Mouse (Mus musculus): ENCODE data around the gene Prickle2. TPM values are rescaled to one million over a fixed set of nuclear protein-coding genes. Genes with fewer than 3 reads are reported as not detected.
A peak's percentile ranks its signal among the peaks of the same experiment; 100 is the strongest.

Prickle2 gene
- total RNA-seq, 4 experiments from 2014 or later = 166 to 201 (median 186) TPM

DNA sequence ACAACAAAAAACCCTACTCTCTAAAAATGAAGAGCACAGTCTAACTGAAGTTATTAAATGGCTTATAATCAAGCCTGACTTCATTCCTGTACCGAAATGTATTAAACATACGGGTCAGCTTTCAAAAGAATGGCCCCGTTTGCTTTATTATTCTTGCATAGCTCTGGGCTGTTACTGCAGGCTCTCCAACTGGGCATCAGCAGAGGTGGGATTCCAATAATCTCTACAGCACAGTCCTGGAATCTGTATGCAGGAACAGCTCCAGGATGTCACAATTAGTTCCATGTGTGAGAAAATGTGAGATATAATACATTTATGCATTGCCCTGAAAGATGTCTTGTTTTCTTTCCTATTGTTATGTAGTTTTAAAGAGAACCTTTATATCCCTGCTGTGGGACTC, 38.4 kb downstream of the Prickle2 start:
- DNase-seq (ENCODE audit: low spot score in 2 of 2) = no peak

DNA sequence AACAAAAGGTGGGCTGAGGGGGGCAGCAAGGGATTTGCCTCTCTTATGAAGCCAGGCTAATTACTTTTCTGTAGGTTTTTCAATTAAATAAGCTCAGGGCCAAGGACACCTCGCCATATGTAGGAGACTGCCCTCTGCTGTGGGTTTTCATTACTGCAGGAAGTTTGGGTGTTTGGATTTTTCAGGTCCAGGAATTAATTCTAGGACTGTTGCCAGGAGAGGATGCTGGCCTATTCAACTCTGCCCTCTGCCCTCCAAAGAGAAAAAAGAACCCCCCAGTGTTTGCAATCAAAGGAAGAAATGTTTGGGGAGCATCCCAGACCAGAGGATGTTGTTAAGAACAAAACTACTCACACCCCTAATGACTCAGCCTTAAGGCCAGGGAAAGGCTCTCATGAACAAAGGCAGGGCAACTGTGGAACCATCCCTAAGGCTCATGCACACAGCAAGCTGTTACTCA, 40.4 kb downstream of the Prickle2 start:
- DNase-seq (ENCODE audit: low spot score in 2 of 2) = peak; percentile 69 to 89

DNA sequence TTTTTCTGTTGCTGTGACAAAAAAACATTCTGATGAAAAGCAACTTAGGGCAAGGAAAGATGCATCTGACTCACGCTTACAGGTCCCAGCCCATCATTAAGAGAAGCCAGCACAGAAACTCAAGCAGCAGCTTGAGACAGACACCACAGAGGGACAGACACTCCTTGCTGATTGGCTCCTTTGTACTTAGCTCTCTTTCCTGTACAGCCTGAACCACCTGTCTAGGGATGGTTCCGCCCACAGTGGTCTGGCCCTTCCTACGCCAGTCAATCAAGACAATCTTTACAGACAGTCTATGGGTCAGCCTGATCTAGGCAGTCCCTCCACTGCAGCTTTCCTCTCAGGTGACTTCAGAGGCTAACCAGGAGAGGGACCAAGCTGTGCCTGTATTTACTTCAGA, 42.1 kb downstream of the Prickle2 start:
- peak; percentile 39 to 48 for DNase-seq (ENCODE audit: low spot score in 2 of 2)

DNA sequence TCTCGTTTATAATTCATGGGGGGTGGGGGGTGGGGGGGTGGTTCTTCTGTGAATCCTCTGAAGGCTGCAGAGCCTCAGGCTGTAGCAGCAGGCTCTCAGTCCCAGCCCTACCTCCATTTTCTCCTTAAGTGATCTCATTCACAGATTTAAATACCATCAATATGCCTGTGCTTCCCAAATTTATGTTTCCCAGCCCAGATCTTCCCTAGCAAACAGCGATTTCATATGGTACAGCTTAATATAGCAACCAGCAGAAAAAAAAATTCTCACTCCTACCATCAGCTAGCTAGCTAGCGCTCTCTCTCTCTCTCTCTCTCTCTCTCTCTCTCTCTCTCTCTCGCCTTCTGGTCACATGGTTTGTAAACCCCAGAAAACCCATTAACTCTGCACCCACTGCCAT, 42.5 kb downstream of the Prickle2 start:
- peak in 1 of 2 experiments; percentile 40 for DNase-seq (ENCODE audit: low spot score in 2 of 2)

DNA sequence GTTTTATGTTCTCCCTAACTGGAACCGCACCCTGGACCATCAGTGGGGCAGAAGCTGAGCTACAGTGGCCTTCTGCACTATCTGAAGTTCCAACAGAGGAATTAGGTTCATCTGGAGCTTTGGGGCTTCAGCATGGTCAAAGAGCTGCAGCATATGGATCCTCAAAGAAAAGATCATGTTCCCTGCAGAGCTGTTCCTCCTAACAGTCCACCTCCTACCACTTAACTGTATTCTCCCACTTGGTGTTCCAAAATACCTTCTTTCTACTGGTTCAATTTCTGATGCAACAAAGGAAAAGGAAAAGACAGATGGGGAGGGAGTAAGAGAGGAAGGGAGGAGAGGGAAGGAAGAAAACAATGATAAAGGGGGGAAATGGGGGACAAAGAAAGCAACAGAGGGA, 56.9 kb downstream of the Prickle2 start:
- DNase-seq (ENCODE audit: low spot score in 2 of 2) = no peak

DNA sequence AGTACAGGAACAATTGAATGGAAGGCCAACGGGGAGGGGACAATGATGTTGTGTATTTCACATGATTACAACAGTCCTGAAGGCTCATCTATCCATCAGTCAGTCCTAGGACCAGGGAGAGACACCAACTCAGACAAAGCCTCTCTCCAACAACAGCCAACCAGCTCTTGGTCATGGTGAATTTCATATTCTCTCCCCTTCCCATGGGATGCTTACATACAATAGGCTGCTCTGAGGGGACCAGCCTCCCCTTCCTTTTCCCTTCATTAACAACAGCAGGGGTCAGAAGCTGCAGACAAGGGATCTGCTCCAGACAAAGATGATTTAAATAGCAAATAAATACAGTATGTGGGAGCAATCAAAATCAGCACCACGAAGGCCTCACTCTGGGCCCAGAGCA, 57.4 kb downstream of the Prickle2 start:
- no peak for DNase-seq (ENCODE audit: low spot score in 2 of 2)

DNA sequence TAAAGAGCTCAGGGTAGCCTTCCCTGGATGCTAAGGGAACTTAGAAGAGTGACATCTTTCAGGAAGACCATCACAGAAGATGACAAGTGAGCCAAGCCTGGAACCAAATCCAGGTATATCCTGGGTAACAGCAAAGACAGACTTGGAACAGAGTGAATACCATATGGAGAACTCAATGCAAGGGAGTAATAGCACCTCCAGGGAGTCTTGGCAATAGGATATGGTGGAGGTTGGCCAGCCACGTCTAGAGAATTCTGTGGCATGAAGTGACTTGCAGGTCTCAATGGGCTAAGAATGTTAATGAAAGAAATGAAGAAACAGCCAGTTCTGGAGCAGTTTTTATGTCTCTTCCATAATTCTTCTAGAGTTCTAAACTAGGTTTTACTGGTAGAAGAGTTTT, 63.0 kb downstream of the Prickle2 start:
- no peak for DNase-seq (ENCODE audit: low spot score in 2 of 2)

DNA sequence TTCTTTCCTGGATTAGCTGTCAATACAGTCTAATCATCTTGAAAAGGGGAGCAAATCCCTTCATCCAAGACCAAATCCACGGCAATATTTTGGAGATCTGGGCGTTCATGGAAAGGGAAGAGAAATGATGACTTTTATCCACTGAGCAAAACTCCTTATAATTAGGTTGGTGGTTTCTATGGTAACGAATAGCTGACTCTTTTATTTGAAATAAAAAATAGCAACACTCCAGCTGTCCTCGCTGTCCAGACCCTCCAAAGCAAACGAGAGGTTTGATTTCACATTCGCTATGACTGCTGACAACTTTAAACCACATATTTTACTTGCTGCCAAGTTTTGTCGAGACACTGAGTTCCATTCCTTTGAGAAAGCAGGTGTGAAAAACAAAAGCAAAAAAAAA, 64.0 kb downstream of the Prickle2 start:
- DNase-seq (ENCODE audit: low spot score in 2 of 2) = no peak

DNA sequence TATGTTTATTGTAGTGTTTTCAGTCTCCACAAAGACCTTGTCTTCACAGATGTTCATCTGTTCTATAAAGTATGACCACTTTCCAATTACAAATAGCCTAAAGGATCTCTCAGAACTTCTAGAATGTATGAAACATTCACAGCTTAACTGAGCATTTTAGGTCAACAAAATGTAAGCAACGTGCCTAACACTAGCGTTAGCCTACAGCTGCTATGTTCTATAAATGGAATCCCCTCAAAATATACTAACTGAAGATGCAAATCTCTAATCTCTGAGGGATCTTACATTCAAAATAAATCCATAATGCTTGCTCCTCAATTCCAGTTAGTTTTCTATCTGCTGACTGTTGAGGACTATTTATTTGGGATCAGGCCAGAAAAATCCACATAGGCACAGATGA, 65.1 kb downstream of the Prickle2 start:
- DNase-seq (ENCODE audit: low spot score in 2 of 2) = no peak

DNA sequence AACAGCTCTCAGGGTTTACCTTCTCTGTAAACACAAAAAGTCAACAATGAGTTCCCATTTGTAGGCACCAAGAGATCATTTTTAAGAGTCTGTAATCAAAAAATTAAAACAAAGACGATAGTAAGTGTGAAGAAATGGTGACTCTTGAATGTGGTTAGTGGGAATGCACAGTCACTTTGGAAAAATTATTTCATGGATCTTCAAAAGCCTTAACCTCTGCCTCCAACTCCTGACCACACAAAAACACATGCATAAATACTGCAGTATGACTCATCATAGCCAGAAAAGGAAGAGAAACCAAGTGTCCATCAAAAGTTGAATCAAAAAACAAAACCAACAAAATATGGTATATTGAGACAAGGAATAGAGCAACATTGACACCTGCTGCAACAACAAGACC, 69.5 kb downstream of the Prickle2 start:
- DNase-seq (ENCODE audit: low spot score in 2 of 2) = no peak

DNA sequence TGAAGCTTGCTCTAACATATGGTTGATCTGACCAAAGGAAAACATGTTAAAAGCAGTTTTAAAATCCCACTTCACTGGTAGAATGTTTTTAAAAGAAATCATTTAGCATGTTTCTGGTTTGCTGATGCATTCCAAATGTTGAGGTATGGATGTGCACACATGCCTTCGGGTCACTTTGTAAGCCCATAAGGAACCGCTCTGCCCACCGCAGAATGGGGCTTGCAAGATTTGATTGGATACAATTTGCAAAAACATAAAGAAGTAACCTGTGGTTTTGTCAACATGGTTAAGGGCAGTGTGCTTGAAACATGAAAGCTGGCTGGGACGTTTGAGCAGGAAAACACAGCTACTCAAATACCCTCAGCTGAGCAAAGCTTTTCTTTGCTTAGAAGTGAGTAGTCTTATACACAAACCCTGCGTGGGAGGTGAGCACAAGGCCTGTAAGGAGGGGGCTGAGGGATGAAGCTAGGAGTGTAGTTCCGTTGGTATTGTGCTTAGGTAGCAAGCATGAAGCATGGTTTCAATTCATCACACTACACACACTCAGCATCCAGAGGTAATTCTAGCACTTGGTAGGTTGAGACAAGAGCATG, 71.0 kb downstream of the Prickle2 start:
- DNase-seq (ENCODE audit: low spot score in 2 of 2) = no peak

DNA sequence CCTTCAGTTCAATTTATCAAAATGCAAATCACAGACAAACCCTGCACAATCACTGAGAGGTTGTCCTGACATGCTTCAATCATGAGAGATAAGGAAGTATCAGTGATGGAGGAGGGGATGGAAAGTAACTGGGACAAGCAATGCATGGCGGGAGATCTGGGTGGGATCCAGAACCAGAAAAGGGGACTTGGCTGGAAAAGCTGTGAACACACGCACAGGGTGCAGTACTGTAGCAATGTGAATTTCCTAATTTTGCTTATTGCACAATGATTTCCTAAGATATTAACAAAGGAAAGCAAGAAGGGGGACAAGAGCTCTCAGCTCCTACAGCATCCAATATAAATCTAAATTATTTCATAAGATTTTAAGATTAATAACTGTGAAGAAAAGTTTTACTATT, 75.0 kb downstream of the Prickle2 start:
- no peak for DNase-seq (ENCODE audit: low spot score in 2 of 2)

DNA sequence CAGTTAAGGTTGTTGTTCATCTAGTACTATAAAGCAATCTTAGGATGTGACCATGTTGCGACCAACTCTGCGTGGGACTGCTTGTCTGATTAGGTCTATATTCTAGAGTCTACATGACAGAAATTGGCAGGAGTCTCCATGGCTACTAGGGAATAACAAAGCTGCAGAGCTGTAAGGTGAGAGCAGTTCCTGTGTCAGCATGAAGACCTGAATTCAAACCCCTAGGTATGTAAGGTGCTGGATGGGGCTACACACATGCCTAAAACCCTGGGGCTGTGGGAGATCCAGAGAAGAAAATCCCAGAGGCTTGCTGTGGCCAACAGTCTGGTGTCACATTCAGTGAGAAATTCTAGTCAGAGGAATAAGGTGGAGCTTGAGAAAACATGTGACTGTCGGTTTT, 78.2 kb downstream of the Prickle2 start:
- no peak for DNase-seq (ENCODE audit: low spot score in 2 of 2)

DNA sequence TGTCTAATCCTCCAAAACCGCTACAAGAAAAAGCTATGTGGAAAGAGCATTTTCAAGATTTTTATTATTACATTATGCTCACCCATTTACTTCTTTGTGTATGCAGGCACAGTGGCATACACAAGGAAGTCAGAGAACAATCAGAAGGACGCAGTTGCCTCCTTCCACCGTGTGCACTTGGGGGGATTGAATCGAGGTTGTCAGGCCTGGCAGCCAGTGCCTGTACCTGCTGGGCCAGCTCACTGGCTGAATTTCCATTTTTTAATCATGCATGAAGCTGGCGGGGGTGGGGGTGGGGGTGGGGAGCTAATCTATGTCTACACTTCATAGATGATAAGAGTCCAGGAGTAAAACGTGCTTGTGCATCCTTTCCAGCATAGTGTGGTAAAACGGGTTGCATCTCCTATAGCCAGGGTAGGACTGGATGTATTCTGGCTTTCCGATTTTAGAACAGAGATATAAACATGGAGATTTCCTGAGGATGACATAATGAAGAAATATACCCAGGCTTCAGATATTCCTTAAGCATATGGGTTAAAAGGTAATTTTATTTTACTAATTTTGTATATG, 78.8 kb downstream of the Prickle2 start:
- no peak for DNase-seq (ENCODE audit: low spot score in 2 of 2)

DNA sequence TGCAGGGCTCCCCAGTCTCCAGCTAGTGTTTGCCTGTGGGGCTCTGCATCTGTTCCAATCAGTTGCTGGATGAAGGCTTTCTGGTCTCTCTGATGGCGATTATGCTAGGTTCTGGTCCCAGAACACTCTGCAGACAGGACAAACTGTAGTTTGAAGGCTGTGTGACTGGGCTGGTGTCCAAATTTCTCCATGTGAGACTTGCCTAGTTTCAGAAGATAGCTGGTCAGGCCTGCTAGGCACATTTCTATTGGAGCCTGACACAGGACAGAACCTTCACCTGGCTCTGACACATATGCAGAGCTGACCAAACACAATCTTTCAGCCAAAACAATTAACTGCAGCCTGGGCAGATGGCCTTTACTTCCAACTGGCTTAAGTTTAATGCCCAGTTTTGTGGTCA, 80.0 kb downstream of the Prickle2 start:
- no peak for DNase-seq (ENCODE audit: low spot score in 2 of 2)

DNA sequence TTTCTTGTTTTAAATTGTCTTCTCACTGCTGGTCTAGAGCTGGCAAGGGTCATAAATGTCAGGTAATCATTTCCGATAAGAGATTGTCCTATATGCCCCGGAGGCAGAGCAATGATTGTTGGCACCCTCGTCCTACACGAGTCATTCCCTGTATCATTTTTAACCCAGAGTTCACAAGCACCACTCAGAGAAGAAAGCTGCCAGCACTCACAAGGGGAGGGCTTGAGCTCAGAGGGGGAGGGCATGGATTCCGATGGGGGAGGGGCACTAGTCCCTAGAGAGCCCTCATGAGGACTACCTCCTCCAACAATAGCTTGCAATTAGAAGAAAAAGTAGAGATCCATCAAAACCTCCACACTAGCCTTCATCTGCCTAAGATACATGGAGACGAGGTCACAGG, 81.6 kb downstream of the Prickle2 start:
- no peak for DNase-seq (ENCODE audit: low spot score in 2 of 2)

DNA sequence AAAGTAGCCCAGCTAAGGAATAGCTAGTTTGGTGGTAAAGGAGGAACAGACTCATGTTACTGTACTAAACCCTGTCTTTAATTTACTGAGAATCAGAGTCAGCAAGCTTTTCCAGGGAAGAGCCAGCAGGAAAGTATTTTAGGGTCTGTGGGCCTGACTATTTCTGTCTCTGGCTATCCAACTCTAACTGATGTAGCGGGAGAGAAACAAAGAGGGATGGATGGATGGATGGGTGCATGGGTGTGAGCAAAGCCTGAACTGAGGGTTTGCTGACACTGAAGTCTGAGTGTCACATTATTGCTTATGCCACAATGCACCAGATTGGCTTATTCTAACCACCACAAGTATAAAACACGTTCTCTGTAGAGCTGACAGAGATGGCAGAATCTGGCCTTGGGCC, 88.8 kb downstream of the Prickle2 start:
- no peak for DNase-seq (ENCODE audit: low spot score in 2 of 2)

DNA sequence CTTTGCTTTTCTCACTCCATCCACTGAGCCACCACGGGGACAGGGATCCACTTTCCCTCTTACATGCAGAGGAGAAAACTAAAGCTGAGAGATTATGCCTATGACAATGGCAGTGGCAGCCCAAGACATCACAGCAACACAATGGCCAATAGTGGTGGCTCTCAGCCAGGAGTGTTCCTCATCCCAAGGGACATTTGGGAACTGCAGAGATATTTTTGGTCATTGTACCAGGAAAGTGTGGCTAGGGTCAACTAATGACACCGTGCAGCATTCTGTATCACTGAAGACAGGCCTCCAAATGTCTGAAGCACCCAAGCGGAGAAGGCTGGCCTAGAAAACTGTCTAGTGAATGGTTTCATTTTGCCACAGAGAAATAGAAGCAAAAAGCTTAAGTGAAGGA, 91.2 kb downstream of the Prickle2 start:
- no peak for DNase-seq (ENCODE audit: low spot score in 2 of 2)

DNA sequence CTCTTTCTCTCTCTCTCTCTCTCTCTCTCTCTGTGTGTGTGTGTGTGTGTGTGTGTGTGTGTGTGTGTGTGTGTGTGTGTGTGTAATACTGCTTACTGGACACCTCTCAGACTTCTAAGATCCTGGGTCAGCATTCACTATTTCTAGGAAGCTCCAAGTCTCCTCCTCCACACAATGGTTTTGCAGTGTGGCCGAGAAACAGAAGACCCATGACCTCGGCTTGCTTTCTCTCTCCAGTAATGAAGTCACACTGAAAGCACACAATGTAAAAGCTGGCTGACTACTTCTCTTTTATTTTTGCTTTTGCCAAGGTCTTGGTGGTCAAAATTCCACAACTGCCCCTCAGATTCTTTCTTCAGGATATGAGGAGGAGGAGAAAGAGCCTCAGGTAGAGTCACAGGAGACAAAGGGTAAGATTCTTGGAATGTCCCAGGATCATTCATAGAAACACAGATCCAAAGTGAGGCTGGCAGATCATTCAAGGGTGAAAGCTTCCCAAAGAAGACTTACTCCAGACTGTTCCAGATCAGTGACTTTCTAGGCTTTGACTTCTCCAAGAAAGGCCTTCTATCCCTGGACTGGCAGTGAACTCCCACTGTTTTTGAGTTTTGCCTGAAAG, 93.7 kb downstream of the Prickle2 start:
- no peak for DNase-seq (ENCODE audit: low spot score in 2 of 2)

DNA sequence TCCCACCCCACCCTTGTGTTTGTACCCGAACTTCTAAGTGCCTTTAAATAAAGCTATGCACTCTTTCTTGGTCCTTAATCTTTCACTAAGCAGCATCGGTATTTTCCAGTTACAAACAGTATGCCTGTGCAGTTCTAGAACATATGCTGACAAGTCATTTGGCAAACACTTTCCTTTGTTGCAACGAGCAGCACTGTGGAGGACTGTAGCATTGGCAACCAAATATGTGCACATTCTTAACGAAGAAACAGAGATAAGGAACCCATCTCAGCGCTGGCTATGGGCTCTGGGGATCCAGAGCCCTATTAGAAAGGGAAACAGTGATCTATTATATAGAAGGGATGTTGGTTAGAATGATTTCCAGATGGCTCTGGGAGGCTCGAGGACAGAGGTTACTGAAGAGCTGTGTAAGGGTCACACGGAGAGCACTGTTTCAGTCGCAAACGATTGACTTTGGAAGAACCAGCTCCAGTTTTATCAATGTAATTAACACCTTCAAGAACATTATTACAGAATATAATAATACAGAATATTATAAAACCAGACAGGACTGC, 96.2 kb downstream of the Prickle2 start:
- peak; percentile 43 to 51 for DNase-seq (ENCODE audit: low spot score in 2 of 2)

DNA sequence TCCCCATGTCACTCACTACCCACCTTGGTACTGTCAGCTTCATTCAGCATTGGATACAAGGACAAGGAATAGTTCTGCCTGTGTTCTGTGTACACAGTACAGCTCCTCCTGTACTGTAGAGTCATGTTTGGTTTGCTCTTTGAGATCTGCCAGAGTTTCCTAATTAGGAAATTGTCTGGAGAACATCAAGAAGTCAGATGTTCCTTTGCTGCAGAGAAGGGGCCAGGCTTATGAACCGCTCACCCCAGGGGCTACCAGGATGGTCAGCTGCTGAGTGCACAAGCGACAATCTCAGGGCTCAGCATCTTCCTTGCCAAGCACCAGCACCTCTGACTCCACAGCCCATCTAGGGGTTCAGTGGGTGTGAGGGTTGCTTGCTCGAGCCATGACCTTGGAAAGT, 96.9 kb downstream of the Prickle2 start:
- no peak for DNase-seq (ENCODE audit: low spot score in 2 of 2)

DNA sequence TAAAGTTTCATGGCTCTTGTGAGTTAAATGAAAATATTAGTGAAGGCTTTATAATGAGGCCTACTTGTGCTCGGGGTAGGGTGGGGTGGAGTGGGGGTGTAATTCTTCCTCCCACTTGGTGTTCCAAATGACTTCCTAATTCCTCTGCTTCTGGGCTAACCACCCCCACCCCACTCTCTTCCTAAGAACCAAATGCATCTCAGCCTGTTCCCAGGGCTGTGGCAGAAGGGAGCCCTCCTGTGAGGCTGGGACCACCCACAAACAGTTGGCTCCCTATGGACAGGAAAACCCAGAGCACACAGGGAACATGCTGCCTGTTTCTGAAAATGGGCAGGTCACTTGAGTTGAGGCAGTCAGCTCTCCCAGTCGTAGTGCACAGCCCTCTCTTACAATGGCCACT, 100.8 kb downstream of the Prickle2 start:
- DNase-seq (ENCODE audit: low spot score in 2 of 2) = peak; percentile 44

DNA sequence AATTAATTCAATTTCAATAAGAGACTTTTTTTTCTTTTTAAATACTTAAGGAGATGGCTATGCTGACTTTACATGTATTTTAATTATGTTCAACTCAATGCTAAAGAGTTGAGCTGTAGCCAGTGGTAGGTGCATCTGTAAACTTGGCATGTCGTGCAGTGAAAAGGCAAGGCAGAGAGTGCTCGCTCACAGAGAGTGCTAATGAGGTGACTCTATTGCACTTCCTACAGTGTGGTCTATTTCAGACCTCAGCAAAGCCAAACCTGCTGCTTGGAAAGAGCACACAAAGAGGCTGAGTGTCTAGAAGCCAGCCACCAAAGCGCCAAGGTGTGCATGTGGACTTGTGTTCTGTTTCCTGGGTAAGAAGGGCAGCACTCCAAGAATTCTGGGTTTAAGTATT, 109.6 kb downstream of the Prickle2 start:
- no peak for DNase-seq (ENCODE audit: low spot score in 2 of 2)
